Mouse (Mus musculus): ENCODE measurements around the gene Foxred1.

- TF ChIP-seq CTCF (IDR thresholded peaks at IDR 0.05; ENCODE audit: extremely low read depth, insufficient read depth, insufficient read length, insufficient replicate concordance): no peak
- TF ChIP-seq POLR2A (IDR thresholded peaks at IDR 0.05; ENCODE audit: low read depth, low read length): no peak
These were observed 13.2 kb downstream of the Foxred1 start for GRCm38 (mm10) chr9:35197625-35198024.

All from spleen, adult 2 months (tissue).